Mouse (Mus musculus) telencephalon, adult 2 months (tissue): Measurements from ENCODE around the gene Pigt.
A peak's percentile ranks its signal among the peaks of the same experiment; 100 is the strongest.

Source experiments
- DNase-seq: peaks from one replicate; pipeline ENCODE4 v3.0.0-alpha.2; 2011; ENCODE audit warnings: low read depth, low spot score

Gene Pigt

GRCm38 (mm10) chr2:164486258-164487114, 10.8 kb upstream of the Pigt start:
- peak; percentile 74 for DNase-seq

- DNase-seq, result no peak
These were observed 10.2 kb upstream of the Pigt start for GRCm38 (mm10) chr2:164487115-164487527.

- DNase-seq, result peak; percentile 68
These were observed 9.5 kb upstream of the Pigt start for GRCm38 (mm10) chr2:164487812-164488211.

GRCm38 (mm10) chr2:164494126-164494525, 3.2 kb upstream of the Pigt start:
- no peak for DNase-seq

GRCm38 (mm10) chr2:164496331-164496730, 989 bp upstream of the Pigt start:
- no peak for DNase-seq

- DNase-seq, result no peak
These were observed 460 bp downstream of the Pigt start for GRCm38 (mm10) chr2:164497691-164498268.

- DNase-seq, result no peak
These were observed 2.0 kb downstream of the Pigt start for GRCm38 (mm10) chr2:164499317-164499716.

GRCm38 (mm10) chr2:164500511-164500910, 3.2 kb downstream of the Pigt start:
- no peak for DNase-seq

GRCm38 (mm10) chr2:164504919-164505318, 7.6 kb downstream of the Pigt start:
- no peak for DNase-seq

GRCm38 (mm10) chr2:164505619-164506347, 8.5 kb downstream of the Pigt start:
- no peak for DNase-seq

- no peak for DNase-seq
These were observed 10.5 kb downstream of the Pigt start for GRCm38 (mm10) chr2:164507811-164508210.

GRCm38 (mm10) chr2:164510621-164511190, 13.4 kb downstream of the Pigt start:
- no peak for DNase-seq

- no peak for DNase-seq
These were observed 15.0 kb downstream of the Pigt start for GRCm38 (mm10) chr2:164512121-164512909.

- DNase-seq, result no peak
These were observed 16.1 kb downstream of the Pigt start for GRCm38 (mm10) chr2:164513389-164513788.

GRCm38 (mm10) chr2:164514916-164515315, 17.6 kb downstream of the Pigt start:
- no peak for DNase-seq

GRCm38 (mm10) chr2:164515897-164516296, 18.6 kb downstream of the Pigt start:
- DNase-seq, result peak; percentile 57

GRCm38 (mm10) chr2:164516592-164516991, 19.3 kb downstream of the Pigt start:
- DNase-seq, result no peak

- DNase-seq, result no peak
These were observed 20.3 kb downstream of the Pigt start for GRCm38 (mm10) chr2:164517485-164518221.

- DNase-seq, result no peak
These were observed 21.2 kb downstream of the Pigt start for GRCm38 (mm10) chr2:164518266-164519170.

GRCm38 (mm10) chr2:164519171-164519526, 21.8 kb downstream of the Pigt start:
- DNase-seq, result no peak
